Mouse (Mus musculus): ENCODE measurements around the gene Kdr. TPM values are rescaled to one million over a fixed set of nuclear protein-coding genes. Genes with fewer than 3 reads are reported as not detected.

Kdr gene
- polyA plus RNA-seq, 1 experiment from 2014 or later, result 13.2 TPM

GRCm38 (mm10) chr5:75952131-75952795, 26.0 kb downstream of the Kdr start:
- no peak for DNase-seq (ENCODE audit: low spot score)
- no peak for ATAC-seq
- Histone ChIP-seq H3K9me3 (replicated peaks; ENCODE audit: control insufficient read depth, low read length) (no peaks in the 10 kb centered on the region), H3K4me1 (ENCODE audit: control insufficient read depth, insufficient read depth, low read length) (no peaks in the 10 kb centered on the region), H3K9ac (ENCODE audit: low read length) (no peak overlapping the region), H3K4me3 (ENCODE audit: low read depth, low read length) (no peak overlapping the region), H3K27ac (ENCODE audit: low read depth, low read length) (no peak overlapping the region), H3K4me2 (ENCODE audit: low read length) (no peak overlapping the region), H3K36me3 (ENCODE audit: control insufficient read depth, insufficient read depth, low read length) (no peaks in the 10 kb centered on the region), H3K27me3 (replicated peaks; ENCODE audit: control insufficient read depth, insufficient read depth, low read length) (no peaks in the 10 kb centered on the region)
- WGBS, result 71% methylated on average over 8 of the region's 8 CpGs

DNA sequence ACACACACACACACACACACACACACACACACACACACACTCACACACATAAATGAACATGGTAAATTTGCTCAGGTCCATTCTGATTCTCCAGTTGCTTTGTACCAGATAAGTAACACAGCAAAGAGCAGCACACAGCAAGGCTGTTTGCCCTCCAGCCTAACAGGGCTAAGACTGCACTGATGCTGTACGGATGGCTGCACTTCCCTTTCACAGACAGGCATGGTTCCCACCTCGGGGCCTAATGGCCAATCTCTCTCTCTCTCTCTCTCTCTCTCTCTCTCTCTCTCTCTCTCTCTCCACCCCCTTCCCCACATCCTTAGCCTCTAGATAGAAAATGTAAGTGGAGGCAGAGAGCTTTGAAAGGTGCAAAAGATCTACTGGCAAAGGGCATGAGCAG, 27.4 kb downstream of the Kdr start:
- H3K9ac ChIP-seq (ENCODE audit: low read length), result no peak overlapping the region
- DNase-seq (ENCODE audit: low spot score) (no peak), ATAC-seq (no peak)

DNA sequence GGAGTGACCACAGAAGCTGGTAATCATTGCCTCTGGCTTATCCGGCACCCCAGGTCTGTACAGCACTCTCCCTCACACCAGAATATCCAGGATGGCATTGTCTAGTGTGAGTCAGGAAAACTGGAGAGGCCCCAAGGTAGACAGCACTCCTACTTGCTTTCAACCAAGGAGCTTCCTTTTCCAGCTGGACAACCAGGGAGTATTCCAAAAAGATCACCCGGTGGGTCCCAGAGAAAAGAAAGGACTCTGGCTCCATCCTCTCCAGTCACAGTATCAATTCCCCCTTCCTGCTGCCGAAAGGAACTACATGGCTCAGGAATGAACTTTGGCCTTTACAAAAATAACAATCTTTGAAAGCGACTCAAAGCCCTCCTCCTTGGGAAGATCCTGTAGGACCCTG, 32.9 kb downstream of the Kdr start:
- Histone ChIP-seq H3K27ac (ENCODE audit: low read depth, low read length) (no peak overlapping the region), H3K27me3 (replicated peaks; ENCODE audit: control insufficient read depth, insufficient read depth, low read length) (no peaks in the 10 kb centered on the region), H3K4me3 (ENCODE audit: low read depth, low read length) (no peak overlapping the region), H3K9ac (ENCODE audit: low read length) (no peak overlapping the region), H3K4me2 (ENCODE audit: low read length) (no peak overlapping the region), H3K4me1 (ENCODE audit: control insufficient read depth, insufficient read depth, low read length) (no peaks in the 10 kb centered on the region), H3K36me3 (ENCODE audit: control insufficient read depth, insufficient read depth, low read length) (no peaks in the 10 kb centered on the region), H3K9me3 (replicated peaks; ENCODE audit: control insufficient read depth, low read length) (no peaks in the 10 kb centered on the region)
- DNase-seq (ENCODE audit: low spot score), result no peak
- 86% methylated on average over 4 of the region's 4 CpGs for WGBS
- no peak for ATAC-seq

More for the DNA sequence above, 27.4 kb downstream of the Kdr start:
- Histone ChIP-seq H3K27me3 (replicated peaks; ENCODE audit: control insufficient read depth, insufficient read depth, low read length) (no peaks in the 10 kb centered on the region), H3K27ac (ENCODE audit: low read depth, low read length) (no peak overlapping the region), H3K4me2 (ENCODE audit: low read length) (no peak overlapping the region), H3K4me3 (ENCODE audit: low read depth, low read length) (no peak overlapping the region), H3K4me1 (ENCODE audit: control insufficient read depth, insufficient read depth, low read length) (no peaks in the 10 kb centered on the region), H3K9me3 (replicated peaks; ENCODE audit: control insufficient read depth, low read length) (no peaks in the 10 kb centered on the region), H3K36me3 (ENCODE audit: control insufficient read depth, insufficient read depth, low read length) (no peaks in the 10 kb centered on the region)
- 21% methylated on average over 2 of the region's 2 CpGs for WGBS

GRCm38 (mm10) chr5:75943301-75943700, 35.0 kb downstream of the Kdr start:
- no peaks in the 10 kb centered on the region for H3K9me3 ChIP-seq (replicated peaks; ENCODE audit: control insufficient read depth, low read length)
- no peaks in the 10 kb centered on the region for H3K4me1 ChIP-seq (ENCODE audit: control insufficient read depth, insufficient read depth, low read length)
- no peak overlapping the region for H3K4me3 ChIP-seq (ENCODE audit: low read depth, low read length)
- no peaks in the 10 kb centered on the region for H3K36me3 ChIP-seq (ENCODE audit: control insufficient read depth, insufficient read depth, low read length)
- H3K27me3 ChIP-seq (replicated peaks; ENCODE audit: control insufficient read depth, insufficient read depth, low read length), result no peaks in the 10 kb centered on the region
- no peak for DNase-seq (ENCODE audit: low spot score)
- WGBS, result 95% methylated on average over 6 of the region's 6 CpGs
- no peak for ATAC-seq
- no peak overlapping the region for H3K9ac ChIP-seq (ENCODE audit: low read length)
- H3K27ac ChIP-seq (ENCODE audit: low read depth, low read length), result no peak overlapping the region
- no peak overlapping the region for H3K4me2 ChIP-seq (ENCODE audit: low read length)

DNA sequence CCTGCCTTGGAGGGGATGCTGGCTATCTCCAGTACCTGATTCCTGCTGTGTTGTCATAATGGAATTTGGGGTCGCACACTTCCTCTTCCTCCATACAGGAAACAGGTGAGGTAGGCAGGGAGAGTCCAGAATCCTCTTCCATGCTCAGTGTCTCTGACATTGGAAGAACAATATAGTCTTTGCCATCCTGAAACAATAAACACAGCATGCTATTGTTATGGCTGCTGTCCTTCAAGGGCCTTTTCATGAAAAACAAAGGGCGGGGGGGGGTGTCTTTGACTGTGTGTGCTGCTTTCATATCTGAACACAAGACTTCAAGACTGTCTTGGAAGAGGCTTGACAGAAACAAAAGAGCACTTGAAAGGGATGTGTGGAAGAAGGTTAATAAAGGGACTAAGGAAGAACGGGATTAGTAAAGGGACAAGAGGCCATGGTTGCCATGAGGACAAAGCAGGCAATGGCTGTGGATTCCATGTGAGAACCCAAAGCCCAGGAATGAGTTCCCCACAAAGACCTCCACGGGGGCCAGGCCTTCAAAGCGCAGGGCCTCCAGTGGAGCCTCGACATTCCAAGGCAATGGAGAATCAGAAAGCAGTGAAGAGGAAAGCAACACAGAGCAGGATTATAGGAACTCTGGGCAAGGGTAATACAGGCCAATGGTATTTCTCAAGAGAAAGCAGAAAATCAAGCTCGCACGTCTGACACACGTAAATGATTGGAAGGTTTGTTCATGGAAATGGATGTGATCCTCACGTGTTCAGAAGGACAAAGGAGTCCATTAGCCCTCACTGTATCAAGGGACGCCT, 36.3 kb downstream of the Kdr start:
- Histone ChIP-seq H3K27me3 (replicated peaks; ENCODE audit: control insufficient read depth, insufficient read depth, low read length) (no peaks in the 10 kb centered on the region), H3K27ac (ENCODE audit: low read depth, low read length) (no peak overlapping the region), H3K4me3 (ENCODE audit: low read depth, low read length) (no peak overlapping the region), H3K9ac (ENCODE audit: low read length) (no peak overlapping the region), H3K4me2 (ENCODE audit: low read length) (no peak overlapping the region), H3K36me3 (ENCODE audit: control insufficient read depth, insufficient read depth, low read length) (no peaks in the 10 kb centered on the region), H3K9me3 (replicated peaks; ENCODE audit: control insufficient read depth, low read length) (no peaks in the 10 kb centered on the region), H3K4me1 (ENCODE audit: control insufficient read depth, insufficient read depth, low read length) (no peaks in the 10 kb centered on the region)
- ATAC-seq (no peak), DNase-seq (ENCODE audit: low spot score) (no peak)
- WGBS, result 47% methylated on average over 11 of the region's 11 CpGs

DNA sequence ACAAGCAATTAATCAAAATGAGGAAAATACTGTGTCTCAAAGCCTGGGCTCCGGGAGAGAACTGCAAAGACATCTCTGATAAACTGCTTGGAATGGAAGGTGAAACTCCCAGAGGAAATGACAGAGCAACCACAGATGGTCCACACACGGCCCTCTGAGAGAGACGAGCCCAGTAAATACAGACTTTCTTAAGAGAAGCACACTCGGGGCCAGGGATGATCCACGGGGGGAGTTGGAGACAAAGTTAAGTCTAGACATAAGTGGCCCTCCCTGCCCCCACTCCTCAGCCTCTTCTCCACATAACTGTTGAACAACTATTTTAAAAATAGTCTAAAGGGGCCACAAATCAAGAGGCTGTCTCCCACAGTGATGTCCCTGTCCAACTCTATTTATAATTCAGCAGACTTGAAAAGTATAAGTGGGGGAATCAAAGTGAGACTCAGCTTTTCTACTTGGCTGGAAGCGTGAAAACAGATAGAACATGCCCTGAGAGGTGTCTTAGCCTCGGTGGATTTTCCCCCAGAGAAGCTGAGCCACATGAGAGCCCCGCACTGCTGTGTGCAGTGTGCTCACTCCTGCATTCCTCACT, 39.0 kb downstream of the Kdr start:
- 78% methylated on average over 8 of the region's 8 CpGs for WGBS
- H3K27me3 ChIP-seq (replicated peaks; ENCODE audit: control insufficient read depth, insufficient read depth, low read length), result no peaks in the 10 kb centered on the region
- H3K4me2 ChIP-seq (ENCODE audit: low read length), result no peak overlapping the region
- DNase-seq (ENCODE audit: low spot score) (no peak), ATAC-seq (no peak)
- H3K9me3 ChIP-seq (replicated peaks; ENCODE audit: control insufficient read depth, low read length), result no peaks in the 10 kb centered on the region
- H3K4me3 ChIP-seq (ENCODE audit: low read depth, low read length), result no peak overlapping the region
- no peak overlapping the region for H3K9ac ChIP-seq (ENCODE audit: low read length)
- H3K4me1 ChIP-seq (ENCODE audit: control insufficient read depth, insufficient read depth, low read length), result no peaks in the 10 kb centered on the region
- H3K36me3 ChIP-seq (ENCODE audit: control insufficient read depth, insufficient read depth, low read length), result no peaks in the 10 kb centered on the region
- H3K27ac ChIP-seq (ENCODE audit: low read depth, low read length), result no peak overlapping the region

GRCm38 (mm10) chr5:75938012-75938411, 40.2 kb downstream of the Kdr start:
- 74% methylated on average over 4 of the region's 4 CpGs for WGBS
- Histone ChIP-seq H3K4me2 (ENCODE audit: low read length) (no peak overlapping the region), H3K4me3 (ENCODE audit: low read depth, low read length) (no peak overlapping the region), H3K4me1 (ENCODE audit: control insufficient read depth, insufficient read depth, low read length) (no peaks in the 10 kb centered on the region), H3K9ac (ENCODE audit: low read length) (no peak overlapping the region), H3K36me3 (ENCODE audit: control insufficient read depth, insufficient read depth, low read length) (no peaks in the 10 kb centered on the region), H3K9me3 (replicated peaks; ENCODE audit: control insufficient read depth, low read length) (no peaks in the 10 kb centered on the region), H3K27me3 (replicated peaks; ENCODE audit: control insufficient read depth, insufficient read depth, low read length) (no peaks in the 10 kb centered on the region), H3K27ac (ENCODE audit: low read depth, low read length) (no peak overlapping the region)
- ATAC-seq, result no peak
- DNase-seq (ENCODE audit: low spot score), result no peak

- no peak overlapping the region for H3K9ac ChIP-seq (ENCODE audit: low read length)
- no peaks in the 10 kb centered on the region for H3K36me3 ChIP-seq (ENCODE audit: control insufficient read depth, insufficient read depth, low read length)
- H3K4me1 ChIP-seq (ENCODE audit: control insufficient read depth, insufficient read depth, low read length), result no peaks in the 10 kb centered on the region
- no peaks in the 10 kb centered on the region for H3K9me3 ChIP-seq (replicated peaks; ENCODE audit: control insufficient read depth, low read length)
- H3K4me3 ChIP-seq (ENCODE audit: low read depth, low read length), result no peak overlapping the region
- H3K27ac ChIP-seq (ENCODE audit: low read depth, low read length), result no peak overlapping the region
- ATAC-seq (no peak), DNase-seq (ENCODE audit: low spot score) (no peak)
- H3K4me2 ChIP-seq (ENCODE audit: low read length), result no peak overlapping the region
- 90% methylated on average over 6 of the region's 6 CpGs for WGBS
- H3K27me3 ChIP-seq (replicated peaks; ENCODE audit: control insufficient read depth, insufficient read depth, low read length), result no peaks in the 10 kb centered on the region
Observed at GRCm38 (mm10) chr5:75936223-75936622, 42.0 kb downstream of the Kdr start.

DNA sequence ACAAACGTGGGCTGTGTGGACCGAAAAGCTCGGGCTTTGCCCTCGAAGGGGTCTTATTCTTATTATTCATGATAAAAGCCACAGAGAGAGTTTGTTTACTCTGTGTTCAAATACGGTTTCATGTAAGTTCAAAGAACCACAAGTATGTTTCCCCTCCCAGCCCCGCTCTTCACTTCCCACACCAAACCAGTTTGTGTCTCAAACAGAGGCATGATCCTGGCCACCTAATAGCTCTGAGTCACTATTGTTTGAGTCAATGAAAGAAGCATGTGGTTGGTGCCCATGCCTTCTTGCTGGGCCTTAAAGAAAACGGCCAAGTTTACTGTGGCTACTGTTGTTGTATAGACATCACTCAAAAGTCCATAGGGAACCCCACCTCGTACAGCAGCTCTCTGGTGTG, 43.0 kb downstream of the Kdr start:
- no peaks in the 10 kb centered on the region for H3K36me3 ChIP-seq (ENCODE audit: control insufficient read depth, insufficient read depth, low read length)
- no peaks in the 10 kb centered on the region for H3K4me1 ChIP-seq (ENCODE audit: control insufficient read depth, insufficient read depth, low read length)
- no peaks in the 10 kb centered on the region for H3K27me3 ChIP-seq (replicated peaks; ENCODE audit: control insufficient read depth, insufficient read depth, low read length)
- H3K4me2 ChIP-seq (ENCODE audit: low read length), result no peak overlapping the region
- no peak overlapping the region for H3K9ac ChIP-seq (ENCODE audit: low read length)
- WGBS, result 82% methylated on average over 8 of the region's 8 CpGs
- ATAC-seq (no peak), DNase-seq (ENCODE audit: low spot score) (no peak)
- no peak overlapping the region for H3K27ac ChIP-seq (ENCODE audit: low read depth, low read length)
- no peaks in the 10 kb centered on the region for H3K9me3 ChIP-seq (replicated peaks; ENCODE audit: control insufficient read depth, low read length)
- H3K4me3 ChIP-seq (ENCODE audit: low read depth, low read length), result no peak overlapping the region
